Mouse (Mus musculus) right cerebral cortex, postnatal 4 days (tissue): Measurements from ENCODE around the gene Camkk1.
A peak's percentile ranks its signal among the peaks of the same experiment; 100 is the strongest.

Source experiments
- DNase-seq: peaks from one replicate; pipeline ENCODE4 v3.0.0-alpha.2; 2022

Camkk1 gene

DNA sequence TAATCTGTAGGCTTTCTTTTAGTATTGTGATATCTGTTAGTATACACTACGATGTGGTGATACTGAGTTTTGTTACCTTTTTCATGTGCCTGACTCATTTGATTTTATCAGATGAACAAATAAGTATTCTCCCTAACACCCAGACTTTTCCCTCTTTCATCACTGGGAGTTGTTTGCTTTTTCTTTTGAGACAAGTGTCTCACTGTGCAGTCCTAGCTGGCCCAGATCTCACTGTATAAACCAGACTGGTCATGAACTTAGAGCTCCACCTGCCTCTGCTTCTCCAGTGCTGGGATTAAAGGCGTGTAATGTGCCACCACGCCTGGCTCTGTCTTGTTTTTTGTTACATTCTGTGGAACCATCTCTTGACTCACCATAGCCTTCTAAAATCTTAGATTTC is 40.8 kb downstream of the Camkk1 start:
- DNase-seq = no peak

DNA sequence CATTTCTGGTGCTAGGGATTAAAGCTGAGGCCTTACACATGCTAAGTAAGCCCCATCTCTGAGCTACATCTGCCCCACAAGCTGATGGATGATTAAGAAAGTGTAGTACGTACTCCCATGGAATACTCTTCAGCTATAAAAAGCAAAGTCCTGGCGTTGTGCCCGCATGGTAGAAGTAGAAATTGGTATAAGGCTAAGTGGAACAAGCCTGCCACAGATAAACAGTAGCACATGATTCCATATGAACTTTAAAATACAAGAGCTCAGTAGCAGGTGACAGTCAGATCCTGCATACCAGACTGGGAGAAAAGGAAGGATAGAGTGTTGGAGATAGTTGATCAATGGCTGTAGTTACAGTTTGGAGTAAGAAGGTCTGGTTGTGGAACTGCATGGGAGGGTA is 42.6 kb downstream of the Camkk1 start:
- DNase-seq = no peak

DNA sequence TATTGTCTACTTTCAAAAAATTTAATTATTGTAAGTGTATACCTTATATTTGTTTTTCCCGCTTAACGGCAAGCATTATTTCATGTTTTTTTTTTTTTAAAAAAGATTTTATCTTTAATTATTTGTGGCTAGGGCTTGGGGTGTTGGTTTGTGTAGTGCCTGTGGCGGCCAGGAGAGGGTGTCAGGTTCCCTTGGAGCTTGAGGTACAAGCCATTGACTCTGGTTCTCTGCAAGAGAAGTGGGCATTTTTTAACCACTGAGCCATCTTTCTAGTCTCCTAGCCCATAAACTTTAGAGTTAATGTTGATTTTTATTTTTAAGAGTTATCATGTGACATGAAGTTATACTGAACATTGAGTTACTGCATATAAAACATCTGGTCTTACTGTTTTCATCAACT is 53.0 kb downstream of the Camkk1 start:
- DNase-seq = peak; percentile 52

DNA sequence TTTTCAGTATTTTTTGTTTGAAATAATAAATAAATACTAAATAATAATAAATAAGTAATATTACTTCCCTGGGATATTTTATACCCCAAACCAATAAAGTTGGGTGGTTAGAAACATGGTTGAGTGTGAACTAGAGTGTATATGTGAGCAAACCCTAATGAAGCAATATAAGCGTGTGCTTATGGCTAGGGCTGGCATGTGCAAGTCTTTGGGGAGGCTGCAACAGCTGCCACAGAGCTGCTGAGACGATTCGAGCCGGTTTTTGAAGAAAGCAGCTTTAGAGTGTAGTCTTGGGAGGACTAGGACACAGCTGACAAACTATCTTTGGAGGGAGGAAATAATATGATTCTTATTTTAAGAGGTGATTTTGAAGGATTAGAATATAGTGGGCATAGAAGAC is 57.5 kb downstream of the Camkk1 start:
- no peak for DNase-seq

DNA sequence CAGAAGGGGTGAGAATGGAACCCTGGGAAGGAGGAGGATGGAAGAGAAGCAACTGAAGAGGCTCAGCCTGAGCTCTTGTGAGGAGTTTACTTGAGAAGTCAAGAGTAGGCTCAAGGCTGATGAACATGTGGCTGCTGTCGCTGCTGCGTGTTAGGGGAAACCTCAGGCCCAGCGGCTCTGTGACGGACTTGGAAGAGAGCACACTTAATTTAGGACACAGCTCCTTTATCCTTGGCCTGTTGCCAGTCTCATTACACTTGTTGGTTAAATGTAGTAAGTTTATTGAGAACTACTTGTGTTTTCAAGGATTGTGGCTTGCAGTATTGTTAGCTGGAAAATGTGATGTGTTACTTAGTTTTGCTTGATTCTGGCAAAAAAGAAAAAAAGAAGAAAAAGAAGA is 57.9 kb downstream of the Camkk1 start:
- no peak for DNase-seq

DNA sequence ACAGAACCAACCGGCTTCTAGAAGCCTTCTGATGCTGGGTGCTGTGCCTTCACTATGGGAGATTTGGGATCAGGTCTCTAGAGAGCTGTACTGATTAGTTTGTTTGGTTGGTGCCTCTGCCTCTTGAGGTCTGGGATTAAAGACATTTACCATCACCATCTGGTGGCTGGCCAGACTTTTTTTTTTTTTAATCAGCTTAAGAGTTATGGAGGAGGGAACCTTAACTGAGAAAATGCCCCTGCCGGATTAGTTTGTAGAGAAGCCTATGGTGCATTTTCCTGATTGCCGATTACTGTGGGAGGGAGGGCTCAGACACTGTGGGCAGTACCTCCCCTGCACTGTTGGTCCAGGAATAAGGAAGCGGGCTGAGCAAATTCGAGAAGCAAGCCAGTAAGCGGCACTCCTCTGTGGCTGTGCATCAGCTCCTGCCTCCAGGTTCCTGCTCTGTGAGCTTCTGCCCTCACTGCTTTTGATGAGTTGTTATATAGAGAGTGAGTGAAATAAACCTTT is 58.5 kb downstream of the Camkk1 start:
- no peak for DNase-seq

DNA sequence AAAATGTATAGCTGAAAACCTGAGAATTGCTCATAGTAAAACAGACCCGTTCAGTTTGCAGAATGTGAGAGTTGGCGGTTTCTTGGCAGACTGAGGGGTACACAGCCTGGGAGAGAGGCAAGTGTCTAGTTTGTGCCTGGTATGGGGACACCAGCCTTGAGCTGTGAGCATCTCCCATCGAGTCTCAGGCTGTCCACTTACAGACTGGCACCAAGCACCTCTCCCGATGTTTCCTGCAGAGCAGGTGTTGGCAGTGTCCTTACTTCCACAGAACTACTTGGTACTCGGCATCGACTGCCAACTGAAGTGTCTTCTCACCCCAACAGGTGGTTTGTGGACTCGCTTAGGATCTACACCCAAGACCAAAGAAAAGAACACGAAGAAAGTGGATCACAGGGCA is 59.8 kb downstream of the Camkk1 start:
- no peak for DNase-seq

DNA sequence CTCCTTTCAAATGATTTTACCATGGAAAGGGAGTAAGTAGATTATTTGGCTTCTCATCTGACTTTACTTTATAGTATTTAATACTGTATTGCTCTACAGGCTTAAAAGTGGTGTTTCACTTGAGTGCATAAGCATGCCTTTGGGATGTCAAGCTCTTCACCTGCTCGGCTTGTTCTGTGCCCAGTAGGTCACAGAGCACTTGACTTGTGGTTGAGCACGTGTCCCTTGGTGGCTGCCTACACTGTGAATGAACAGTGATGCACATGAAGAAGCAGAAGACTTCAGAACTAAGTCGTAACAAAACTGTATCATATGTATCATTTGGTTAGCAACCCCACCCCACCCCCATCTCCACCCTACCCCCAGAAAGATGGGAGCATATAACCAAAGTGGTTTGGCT is 61.5 kb downstream of the Camkk1 start:
- no peak for DNase-seq

DNA sequence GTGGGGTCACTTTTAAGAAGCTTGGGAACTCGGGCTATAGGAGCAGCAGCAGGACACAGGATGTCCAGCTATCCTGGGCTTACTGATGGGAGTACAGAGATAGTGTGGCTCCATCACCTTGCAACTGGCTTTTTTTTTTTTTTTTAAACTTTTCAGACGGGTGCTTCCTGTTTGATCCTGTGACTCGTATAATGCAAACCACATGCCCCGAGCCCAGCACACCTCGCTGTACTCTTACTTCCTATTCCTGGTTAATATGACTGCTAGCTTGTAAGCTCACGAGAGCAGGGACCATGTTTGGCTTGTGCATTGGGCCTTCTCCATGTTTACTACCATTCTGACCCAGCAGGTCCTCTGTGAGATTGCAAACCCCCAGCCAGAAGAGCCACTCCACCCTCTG is 65.5 kb downstream of the Camkk1 start:
- no peak for DNase-seq

DNA sequence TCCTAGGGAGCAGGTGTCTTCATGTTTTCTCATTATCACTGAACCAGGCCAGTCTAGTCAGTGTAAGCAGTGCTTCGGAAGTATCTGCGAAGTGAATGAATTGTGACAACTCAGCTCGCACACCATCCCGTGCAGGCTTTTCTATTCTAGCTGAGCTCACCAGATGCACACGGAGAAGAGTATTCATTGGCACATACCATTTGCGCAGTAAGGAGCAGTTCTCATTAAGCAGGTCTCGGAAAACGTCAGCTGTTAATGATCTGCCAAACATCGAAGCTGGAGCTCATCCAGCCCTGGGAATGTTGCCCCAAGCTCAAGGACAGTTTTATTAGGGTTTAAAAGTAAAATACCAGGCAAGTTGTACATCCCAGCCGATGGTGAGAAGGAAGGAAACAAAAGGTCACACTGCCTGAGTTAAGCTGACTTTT is 66.0 kb downstream of the Camkk1 start:
- DNase-seq = peak; percentile 26

DNA sequence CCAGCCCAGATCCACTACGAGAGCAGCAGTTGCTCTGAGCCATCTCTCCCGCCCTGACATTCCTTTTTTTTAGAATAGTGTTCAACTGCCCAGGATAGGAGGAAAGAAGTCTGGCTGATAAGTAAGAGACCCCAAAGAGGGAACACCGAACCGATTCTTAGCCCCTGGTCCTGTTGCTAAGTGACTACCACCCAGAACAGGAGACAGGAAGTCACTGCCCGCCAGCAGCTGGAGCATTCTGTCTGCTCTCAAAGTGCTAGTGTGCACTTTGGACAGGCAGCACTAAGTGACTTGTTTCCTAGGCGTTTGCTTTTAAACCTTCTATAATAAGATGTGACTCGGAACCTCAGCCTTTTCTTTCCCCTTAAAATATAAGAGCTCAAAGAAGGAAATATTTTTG is 66.6 kb downstream of the Camkk1 start:
- DNase-seq = no peak

DNA sequence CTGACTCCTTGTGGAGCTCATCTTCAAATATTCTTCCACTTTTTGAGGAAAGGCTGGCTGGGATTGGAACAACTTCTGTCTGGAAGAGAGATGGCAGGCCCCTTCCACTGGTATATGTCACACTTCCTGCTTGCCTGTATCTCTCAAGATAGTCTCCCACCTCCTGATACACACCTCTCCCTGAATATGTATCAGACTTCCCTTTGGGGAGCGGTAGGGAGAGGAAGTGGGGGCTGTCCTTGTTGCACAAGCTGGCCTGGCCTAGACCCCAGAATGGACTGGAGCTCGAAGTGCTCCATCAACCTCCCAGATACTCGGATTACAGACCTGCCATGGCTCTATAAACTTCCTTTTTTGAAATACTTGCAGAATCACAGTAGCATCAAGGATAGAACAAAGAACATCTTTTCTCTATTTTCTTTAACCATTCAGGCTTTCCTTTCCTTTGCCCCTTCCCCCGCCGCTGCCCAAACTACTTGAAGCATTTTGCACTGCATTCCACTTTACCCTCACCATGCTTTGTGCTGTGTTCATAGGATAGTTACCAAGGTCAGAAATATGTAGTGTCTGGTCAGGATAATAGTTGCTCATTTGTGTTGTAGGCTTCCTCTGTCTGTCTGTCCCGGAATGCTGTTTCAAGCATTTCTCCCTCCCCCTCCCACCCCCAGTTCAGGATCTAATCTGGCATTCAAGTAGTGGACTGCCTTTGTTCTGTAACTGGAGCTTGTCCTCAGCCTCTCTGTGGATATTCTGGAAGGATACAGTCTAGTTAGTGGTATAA is 69.1 kb downstream of the Camkk1 start:
- DNase-seq = no peak

DNA sequence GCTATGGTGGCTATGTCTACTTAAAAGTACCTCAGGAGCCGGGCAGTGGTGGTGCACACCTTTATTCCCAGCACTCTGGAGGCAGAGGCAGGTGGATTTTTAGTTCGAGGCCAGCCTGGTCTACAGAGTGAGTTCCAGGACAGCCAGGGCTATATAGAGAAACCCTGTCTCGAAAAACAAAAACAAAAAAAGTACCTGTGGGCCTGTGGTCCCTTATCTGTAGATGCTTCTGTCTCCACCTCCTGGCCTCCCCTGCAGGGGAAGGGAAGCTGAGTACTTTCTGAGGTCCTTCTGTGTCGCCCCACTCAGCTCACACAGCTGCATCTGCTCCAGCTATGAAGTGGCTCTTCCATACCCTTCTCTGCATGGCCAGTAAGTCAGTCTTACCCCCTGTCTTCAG is 71.5 kb downstream of the Camkk1 start, which contains the start of gene Itgae:
Gene Itgae, plus strand, starts transcription at position 301 of the 400 bp plus-strand sequence.
- no peak for DNase-seq

DNA sequence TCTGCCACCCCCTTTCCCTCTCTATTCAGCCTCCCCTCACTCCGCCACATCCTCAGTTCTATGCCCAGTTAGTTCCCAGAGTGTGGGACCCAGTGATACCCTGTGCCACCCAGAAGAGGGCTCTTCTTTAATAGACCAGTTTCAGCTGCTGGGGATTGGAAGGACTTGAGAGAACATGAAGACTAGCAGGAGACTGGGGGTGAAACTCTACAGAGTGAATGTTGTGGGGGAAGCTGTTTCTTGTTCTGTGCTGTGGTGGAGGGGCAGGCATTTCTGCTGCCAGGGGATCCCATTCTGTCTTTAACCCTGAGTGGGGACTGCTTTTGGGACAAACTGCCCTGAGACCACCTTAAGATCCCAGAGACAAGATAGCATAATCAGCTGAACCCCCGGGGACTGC is 72.0 kb downstream of the Camkk1 start:
- no peak for DNase-seq
